Mouse (Mus musculus) cerebellum, adult 18-20 months (tissue): ENCODE results near the gene C2cd4c.

Experiments used
- DNase-seq, 2 experiments: peaks; one replicate each; pipeline ENCODE4 v3.0.0; 2021

The C2cd4c gene

GRCm38 (mm10) chr10:79613578-79614304 lies at the start of gene C2cd4c:
Gene C2cd4c, minus strand, starts transcription at chr10:79614025.
- peak; percentile 66 to 72 for DNase-seq

GRCm38 (mm10) chr10:79661861-79662260 lies 48.0 kb upstream of the C2cd4c start:
- no peak for DNase-seq

- no peak for DNase-seq
Measured at GRCm38 (mm10) chr10:79660298-79660697, 46.5 kb upstream of the C2cd4c start.

GRCm38 (mm10) chr10:79658829-79659228 lies 45.0 kb upstream of the C2cd4c start:
- DNase-seq = no peak

DNA sequence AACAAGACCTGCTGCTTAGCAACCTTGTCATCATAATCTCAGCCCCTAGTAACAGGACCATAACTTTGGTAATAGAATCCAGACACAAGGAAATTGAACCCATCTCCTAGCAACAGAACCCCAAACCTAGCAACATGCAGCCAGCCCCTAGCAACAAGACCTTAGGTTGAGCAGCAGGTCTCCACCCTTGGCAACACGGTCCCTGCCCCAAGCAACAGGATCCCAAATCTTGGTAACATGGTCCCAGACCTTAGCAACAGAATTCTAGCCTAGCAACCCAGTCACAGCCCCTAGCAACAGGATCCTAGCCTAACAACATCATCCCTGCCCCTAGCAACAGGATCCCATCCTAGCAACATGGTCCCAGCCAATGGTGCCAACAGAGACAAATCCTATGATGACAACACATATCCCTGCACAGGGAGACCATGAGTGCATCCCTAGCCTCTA lies 41.1 kb upstream of the C2cd4c start:
- DNase-seq = no peak

DNA sequence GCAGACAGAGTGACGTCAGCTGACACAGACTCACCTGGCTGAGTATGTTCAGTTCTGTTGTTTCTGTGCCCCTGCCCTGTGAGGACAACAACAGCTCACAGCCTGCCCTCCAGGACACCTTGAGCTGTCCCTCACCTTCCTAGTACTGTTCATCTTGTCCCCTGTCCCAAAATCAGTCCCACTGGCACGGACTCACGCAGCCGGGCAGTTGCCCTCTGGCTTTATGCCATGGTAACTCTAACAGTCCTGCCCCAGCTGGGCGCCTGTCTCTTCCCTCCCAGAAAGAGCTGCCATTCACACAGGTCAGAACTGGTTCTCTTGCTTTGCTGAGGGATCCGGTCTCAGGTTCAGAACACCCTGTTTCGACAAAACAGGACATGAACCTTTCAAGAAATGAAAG lies 39.0 kb upstream of the C2cd4c start:
- no peak for DNase-seq

DNA sequence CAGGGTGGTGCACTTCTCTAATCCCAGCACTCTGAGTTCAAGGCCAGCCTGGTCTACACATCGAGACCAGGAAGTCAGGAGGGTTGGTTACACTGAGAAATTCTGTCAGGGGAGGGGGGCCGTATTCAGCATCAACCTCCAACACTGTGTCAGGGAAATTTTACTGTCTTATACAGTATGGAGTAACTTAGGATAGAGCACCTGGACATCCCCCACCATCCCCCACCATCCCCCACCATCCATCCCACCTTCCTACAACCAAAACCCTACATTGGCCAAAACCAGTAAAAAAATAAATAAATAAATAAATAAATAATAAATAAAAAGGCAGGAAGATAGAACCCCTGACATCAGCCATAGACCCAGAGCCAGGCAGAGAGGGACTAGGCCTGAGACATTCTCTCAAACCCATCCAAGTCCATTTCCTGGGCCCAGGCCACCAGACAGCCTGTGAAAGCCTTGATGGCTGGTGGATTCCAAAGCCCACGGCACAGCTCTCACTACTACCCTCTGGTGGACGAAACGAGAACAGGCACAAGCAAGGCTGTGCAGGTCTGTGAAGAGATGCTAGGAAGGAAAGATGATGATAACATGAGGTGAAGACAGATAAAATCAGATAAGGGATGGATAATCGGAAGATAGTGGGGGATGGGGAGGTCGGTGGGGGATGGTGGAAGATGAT lies 35.4 kb upstream of the C2cd4c start:
- peak; percentile 83 to 84 for DNase-seq

DNA sequence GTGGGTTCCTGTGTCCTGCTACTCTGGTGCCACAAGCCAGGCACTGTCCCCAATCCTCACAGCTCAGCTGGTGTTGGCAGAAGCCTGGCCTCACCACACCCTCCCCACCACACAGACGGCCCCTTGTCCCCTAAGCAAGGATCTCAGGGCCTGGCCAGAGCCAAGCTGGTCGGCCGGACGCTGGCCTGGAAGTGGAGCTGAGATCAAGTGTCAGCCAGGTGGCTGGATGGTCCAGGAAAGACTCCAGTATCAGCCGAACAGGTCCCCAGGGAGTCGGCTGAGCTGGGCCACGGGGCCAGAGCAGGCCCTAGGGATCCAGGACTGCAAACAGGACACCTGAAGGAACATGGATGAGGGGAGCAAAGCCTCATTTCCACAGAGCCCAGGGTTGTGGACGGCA lies 31.9 kb upstream of the C2cd4c start, which contains the start of gene Odf3l2:
Odf3l2 (minus strand) TSS at position 28 of the 400 bp plus-strand sequence.
- no peak for DNase-seq

GRCm38 (mm10) chr10:79638486-79639204 lies 24.8 kb upstream of the C2cd4c start:
- peak; percentile 64 to 68 for DNase-seq

GRCm38 (mm10) chr10:79637128-79638110 lies 23.6 kb upstream of the C2cd4c start, which contains the start of gene Shc2:
Gene Shc2, minus strand, starts transcription at chr10:79637918.
- DNase-seq = peak; percentile 86 to 87

GRCm38 (mm10) chr10:79636287-79636686 lies 22.5 kb upstream of the C2cd4c start:
- peak; percentile 50 to 57 for DNase-seq

DNA sequence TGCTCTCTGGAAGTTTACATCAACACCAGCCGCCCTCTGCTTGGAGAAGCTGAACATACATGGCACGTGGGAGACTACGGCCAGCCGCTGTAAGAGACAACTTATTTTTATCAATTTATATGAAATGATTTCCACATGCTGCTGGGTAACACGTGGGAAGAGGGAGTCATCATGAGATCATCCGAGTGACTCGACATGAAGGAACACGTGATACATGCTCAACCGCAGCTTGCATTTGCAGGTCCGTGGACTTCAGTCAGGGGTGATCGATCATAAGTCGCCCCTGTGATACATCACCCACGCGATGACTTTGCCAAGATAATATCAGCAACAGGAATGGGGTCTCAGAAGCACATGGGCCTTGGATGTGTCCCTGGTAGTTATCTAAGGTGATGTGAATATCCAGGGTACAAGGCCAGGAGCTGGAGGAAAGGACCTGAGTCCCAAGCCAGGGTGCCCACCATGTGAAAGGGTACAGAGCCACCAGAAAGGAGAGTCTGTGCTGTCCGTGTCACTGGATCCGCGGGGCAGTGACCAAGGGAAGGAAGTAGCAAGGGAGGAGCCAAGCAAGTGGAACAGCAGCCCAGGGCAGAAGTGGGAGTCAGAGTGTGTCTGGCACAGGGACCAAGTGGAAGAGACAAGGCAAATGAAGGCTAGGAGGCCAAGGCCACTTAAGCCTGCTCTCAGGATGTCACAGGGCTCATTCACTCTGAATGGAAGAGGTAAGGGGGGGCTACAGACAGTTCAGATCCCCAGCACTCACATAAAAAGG lies 19.4 kb upstream of the C2cd4c start:
- no peak for DNase-seq

GRCm38 (mm10) chr10:79631432-79631831 lies 17.6 kb upstream of the C2cd4c start:
- no peak for DNase-seq

- DNase-seq = no peak
Measured at GRCm38 (mm10) chr10:79628377-79628776, 14.6 kb upstream of the C2cd4c start.

DNA sequence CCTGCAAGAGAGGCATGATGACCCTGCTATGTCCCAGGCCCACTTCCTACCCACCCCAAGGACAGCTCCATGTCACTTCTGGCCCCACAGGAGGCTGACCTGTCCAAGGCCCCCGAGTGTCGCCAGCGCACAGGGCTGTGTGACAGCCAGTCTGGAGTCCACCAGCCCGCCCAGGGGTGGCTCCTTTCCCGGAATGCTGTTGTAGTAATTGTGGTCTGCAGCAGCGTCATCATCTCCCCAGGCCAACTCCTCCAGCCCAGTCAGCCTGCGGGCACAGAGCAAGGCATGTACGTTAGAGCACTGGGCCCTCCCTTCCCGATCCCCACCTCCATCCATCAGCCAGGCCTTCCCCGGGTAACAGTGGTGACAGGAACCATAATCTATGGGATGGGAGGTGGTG lies 12.3 kb upstream of the C2cd4c start:
- no peak for DNase-seq

DNA sequence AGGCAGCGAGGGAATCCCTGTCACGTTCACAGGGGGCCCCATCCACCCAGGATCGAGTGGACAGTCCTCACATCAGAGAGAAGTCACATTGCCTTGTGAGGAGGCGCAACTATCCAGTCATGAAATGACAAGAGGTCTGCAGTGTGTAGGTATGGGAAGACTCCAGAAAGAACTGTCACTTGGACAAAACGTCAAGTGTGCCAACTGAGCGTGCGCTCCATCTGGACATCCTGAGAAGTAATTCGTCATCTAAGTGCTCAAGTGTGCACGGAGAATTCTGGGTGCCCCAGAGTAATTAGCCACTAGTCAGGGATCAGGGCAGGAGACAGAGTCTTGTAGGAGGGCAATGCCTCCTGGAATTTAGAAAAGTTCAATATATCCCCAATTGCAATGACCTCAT lies 11.6 kb upstream of the C2cd4c start:
- no peak for DNase-seq

DNA sequence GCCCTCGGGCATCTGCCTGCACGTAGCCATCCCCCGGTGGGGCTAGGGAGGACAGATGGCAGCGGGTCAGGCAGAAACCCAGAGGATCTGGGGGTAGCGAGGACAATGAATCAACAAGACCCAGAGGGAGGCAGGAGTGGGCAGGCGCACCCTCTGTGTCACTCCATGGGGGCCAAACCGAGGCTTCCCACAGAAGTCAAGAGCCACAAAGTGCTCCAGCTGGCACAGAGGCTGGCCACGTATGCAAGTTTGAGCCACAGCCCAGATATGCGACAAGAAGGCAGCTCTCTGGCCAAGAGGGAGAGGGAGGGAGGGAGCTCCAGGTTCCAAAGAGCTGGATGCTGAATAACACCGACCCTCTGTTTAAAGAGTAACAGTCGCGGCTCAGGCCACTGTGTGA lies 10.1 kb upstream of the C2cd4c start:
- DNase-seq = peak in 1 of 2 experiments; percentile 21

DNA sequence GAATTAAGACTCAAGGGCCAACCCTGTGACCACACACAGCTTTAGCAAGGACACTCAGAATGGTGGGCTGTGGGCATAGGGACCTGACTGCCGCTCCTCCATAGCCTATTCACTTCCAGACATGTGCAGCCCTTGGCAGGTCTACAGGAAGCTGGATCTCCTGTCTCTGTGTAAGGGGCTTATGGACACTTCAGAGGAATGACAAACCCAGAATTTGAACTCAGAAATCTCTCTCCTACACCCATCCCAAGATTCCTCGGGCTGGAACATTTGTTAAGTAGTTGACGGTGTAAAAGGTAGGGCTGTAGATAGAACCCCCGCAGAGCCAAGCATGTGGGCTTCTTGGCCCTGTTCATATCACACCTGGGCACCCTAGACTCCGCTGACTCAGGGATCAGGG lies 2.6 kb upstream of the C2cd4c start:
- no peak for DNase-seq

DNA sequence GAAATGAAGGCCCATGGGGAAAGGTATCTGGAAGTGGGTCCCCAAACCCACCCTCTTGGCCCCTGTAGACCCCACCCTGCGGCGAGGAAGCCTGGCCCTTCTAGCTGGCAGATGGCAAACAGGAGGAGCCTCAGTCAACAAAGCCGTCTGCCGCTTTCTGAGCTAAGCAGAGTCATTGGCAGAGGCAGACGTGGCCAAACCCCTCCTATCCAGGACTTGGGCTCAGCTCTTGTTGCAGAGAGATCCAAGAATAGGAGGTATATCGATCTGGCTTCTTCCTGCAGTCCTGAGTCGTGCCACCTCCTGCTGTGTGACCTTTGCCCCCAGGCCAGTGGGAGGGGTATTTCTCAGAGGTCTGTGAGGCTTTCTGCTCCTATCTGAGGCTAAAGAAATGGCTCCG lies 2.0 kb upstream of the C2cd4c start:
- peak; percentile 47 to 53 for DNase-seq

DNA sequence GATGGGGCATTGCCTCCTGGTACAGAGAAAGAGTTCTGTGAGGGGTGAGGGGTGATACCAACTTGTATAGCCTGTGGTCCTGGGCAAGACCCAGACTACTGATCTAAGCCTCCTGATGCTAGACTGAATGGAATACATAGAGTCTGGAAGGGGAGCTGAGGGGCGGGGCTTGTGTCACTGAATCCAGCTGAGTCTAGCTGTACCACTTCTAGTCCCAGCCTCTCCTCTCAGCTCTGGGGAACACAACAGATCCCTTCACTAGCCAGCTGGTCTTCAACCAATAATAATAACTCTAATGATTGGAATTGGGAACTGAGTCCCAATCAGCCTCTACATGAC lies 449 bp upstream of the C2cd4c start:
- DNase-seq = no peak
